Mouse (Mus musculus): ENCODE results near the gene Osbpl11.

DNA sequence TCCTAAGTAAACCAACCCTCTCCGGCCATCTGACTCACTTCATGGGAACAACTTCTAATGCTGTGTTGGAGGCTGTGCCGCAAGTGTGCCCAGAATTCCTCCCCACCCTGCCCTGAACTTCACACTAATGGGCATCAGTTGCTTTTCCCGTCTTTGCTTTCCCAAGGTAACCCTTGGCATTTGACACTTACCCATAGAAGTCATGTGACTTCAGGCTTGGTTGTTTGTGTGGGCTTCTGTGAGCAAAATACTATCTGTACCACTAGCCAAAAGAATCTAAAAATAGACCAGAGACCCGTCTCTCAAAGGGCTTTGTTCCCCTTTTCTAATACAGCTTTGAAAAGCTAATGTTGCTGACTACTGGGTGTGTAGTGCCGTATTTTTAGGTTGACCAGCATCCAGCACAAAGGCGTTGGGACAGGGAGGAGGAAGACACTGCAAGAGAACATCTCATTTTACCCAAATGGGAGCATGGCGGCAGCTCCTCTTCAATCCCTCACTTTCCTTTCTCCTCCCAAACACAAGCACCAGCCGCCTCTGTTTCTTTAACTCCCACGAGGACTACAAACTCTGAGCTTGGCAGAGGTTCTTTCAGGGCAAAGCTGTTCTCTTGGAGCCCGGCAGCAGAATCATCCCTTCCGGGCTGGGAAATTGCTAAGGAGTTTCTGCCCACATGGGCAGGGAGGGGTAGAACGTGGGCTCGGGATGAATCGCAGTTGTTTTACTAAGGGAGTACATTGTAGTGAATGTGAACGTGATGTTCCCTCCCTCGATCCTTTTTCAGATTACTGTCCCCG lies 6.4 kb upstream of the Osbpl11 start:
- no peak for TF ChIP-seq CTCF (IDR thresholded peaks at IDR 0.05; ENCODE audit: extremely low read depth, insufficient read depth, insufficient read length, insufficient replicate concordance)
- TF ChIP-seq POLR2A (IDR thresholded peaks at IDR 0.05; ENCODE audit: low read depth, low read length): no peak

Data from spleen, adult 2 months (tissue).